Mouse (Mus musculus) retina, adult 2 months (tissue): ENCODE results near the gene Kcnma1.

ENCODE experiments used
- DNase-seq: peaks from one replicate; pipeline ENCODE4 v3.0.0-alpha.2; 2012; ENCODE audit warnings: low read depth, low spot score

Kcnma1 gene

GRCm38 (mm10) chr14:23305288-23305687, 709.0 kb downstream of the Kcnma1 start:
- no peak for DNase-seq

GRCm38 (mm10) chr14:23300443-23300842, 713.8 kb downstream of the Kcnma1 start:
- no peak for DNase-seq

GRCm38 (mm10) chr14:23290634-23291033, 723.7 kb downstream of the Kcnma1 start:
- DNase-seq: no peak

GRCm38 (mm10) chr14:23266554-23267309, 747.6 kb downstream of the Kcnma1 start:
- DNase-seq: no peak

- DNase-seq: no peak
Observed at GRCm38 (mm10) chr14:23253154-23253553, 761.1 kb downstream of the Kcnma1 start.

GRCm38 (mm10) chr14:23244446-23244845, 769.8 kb downstream of the Kcnma1 start:
- no peak for DNase-seq

- no peak for DNase-seq
Observed at GRCm38 (mm10) chr14:23243857-23244256, 770.4 kb downstream of the Kcnma1 start.
